Mouse (Mus musculus) right cerebral cortex, postnatal 36 days (tissue): ENCODE results near the gene B3gnt6.

Source experiments
- DNase-seq, 2 experiments: peaks; one replicate each; pipeline ENCODE4 v3.0.0; 2022; ENCODE audit warnings: low spot score in 2 of 2, mixed read lengths in 1 of 2

Gene B3gnt6

DNA sequence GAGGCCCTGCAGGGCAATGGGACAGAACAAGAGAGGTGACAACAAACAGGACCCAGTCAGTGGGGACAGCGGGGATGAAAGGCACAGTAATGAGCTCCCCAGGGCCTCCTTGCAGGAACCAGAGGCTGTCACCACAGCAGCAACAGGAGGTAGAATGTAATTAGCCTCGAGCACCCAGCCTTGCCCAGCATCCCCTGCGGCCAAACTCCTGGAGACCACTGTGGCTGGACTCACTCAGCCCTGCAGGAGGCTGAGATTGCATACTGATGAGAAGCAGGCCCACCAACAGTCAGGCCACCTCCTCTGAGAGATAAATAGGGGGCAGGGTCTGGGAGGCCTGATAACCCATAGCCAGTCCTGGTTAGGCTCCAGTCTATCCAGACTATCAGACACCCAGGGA is 49.5 kb downstream of the B3gnt6 start:
- DNase-seq: no peak

DNA sequence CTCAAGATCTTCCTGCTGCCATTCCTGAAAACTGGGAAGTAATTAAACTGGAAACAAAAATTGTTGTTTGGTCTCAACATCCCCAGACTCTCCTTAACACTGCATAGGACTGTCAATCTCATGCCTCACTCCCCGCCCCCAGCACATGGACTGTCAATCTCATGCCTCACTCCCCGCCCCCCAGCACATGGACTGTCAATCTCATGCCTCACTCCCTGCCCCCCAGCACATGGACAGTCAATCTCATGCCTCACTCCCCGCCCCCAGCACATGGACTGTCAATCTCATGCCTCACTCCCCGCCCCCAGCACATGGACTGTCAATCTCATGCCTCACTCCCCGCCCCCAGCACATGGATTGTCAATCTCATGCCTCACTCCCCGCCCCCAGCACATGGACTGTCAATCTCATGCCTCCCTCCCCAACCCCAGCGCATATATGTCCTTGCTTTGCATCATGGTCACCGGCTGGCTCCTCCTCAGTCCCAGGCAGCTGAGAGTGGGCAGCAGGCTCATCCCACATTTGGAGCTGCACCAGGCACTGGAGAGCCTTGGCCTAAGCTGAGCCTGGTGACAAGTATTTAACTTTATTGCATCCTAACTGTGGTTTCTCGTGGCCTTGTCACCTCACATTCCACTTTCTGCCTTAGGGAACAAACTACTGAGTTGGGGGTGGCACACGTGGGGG is 50.4 kb downstream of the B3gnt6 start:
- no peak for DNase-seq

DNA sequence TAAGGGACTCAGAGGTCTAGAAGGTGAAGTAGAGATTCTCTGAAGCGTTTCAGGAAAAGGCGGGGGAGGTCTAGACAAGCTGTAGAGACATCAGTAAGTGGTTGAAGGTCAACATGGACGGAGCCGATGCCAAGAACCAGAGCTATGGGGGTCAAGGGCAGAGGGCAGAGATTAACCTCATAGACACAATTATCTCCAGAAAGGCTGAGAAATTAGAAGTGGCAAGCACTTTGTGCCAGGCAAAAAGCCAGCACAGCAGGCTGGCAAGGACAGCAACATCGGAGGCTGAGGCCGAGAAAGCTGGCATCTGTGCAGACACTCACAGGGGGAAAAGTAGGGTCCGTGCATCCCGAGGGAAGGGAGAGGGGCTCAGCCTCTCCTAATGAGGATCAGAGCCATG is 51.5 kb downstream of the B3gnt6 start:
- no peak for DNase-seq

DNA sequence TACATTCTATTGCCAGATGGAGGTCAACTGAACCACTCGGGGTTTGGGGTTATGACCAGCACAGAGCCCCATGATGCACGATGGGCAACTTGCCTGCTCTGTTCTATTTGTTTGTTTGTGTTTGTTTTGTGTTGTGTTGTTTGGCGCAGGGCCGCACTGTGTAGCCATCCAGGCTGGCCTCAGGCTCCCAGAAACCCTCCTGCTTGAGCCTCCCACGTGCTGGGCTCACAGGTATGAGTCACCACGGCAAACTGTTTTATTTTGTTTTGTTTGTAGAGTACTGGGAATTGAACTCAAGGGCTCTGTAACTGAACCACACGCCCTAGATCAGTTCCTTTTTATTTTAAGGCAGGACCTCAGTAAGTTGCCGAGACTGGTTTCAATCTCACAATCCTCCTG is 52.8 kb downstream of the B3gnt6 start:
- no peak for DNase-seq

DNA sequence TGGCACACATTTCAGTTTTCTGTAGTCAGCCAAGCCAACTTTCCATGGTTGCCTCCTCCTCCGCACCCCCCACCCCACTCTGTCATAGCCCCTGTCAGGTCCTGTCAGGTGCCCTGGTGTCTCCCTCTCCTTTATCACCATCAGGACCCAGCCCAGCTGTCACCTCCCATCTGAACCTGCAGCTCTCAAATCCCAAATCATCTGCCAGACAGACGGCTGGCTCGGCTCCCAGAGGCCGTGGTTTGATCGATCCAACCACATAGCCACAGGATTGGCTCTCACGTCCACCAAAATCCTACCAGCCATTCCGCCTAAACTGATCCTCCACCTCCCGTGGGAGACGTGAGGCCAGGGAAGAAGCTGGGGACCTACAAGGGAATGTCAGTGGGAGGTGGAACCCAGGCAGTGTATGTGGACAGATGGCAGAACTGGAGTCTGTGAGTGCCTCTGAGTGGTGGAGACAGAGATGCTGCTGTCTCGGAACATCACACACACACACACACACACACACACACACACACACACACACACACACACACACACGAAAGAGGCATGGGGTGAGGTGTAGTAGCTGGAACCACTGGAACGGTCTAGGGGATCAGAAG is 53.3 kb downstream of the B3gnt6 start:
- DNase-seq: no peak

DNA sequence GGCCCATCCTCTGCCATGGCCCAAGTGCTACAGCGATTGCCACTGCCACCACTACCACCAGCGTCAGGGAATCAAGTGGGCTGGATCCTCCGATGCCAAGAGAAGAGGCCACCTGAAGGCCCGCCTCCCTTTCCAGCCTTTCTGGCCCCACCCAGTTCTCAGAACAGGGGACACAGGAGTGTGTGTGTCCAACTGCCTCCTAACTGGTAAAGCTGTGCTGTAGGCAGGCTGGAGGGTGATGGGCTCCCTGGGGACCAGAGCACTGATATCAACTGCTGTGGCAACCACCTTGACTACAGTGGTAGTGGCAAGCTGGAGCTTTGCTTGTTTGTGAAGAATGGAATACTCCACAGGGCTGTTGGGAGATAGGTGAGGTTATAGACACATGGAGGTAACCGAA is 53.9 kb downstream of the B3gnt6 start, which contains the start of gene Omp:
Omp (minus strand) TSS at position 101 of the 400 bp plus-strand sequence.
- DNase-seq: no peak

DNA sequence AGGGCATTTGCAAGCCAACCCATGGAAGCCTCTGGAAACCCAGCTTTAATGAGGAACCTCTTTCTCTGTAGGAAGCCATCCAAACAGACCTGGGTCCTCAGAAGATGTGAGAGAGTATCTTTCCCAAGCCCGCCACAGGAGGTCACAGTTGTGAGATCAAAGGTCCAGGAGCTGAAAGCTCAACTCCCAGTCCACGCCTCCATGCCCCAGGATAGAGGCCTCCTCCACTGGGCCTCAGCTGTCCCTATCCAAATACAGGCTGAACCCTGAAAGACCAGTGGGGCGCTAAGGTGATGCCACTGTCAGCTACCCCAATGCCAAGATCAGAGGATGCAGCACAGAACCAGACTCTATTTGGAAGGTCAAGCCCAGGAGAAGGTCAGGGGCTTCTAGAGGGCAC is 56.6 kb downstream of the B3gnt6 start:
- DNase-seq: no peak
